Mouse (Mus musculus) CD4-positive helper T cell, adult 2 months (primary cell): ENCODE data around the gene Pip5k1b.

ENCODE experiments used
- DNase-seq: peaks from one replicate; pipeline ENCODE4 v3.0.0-alpha.2; 2012; ENCODE audit warnings: low read depth, missing footprints, low spot score

The Pip5k1b gene

GRCm38 (mm10) chr19:24307271-24308221 lies 248.1 kb downstream of the Pip5k1b start:
- no peak for DNase-seq

DNA sequence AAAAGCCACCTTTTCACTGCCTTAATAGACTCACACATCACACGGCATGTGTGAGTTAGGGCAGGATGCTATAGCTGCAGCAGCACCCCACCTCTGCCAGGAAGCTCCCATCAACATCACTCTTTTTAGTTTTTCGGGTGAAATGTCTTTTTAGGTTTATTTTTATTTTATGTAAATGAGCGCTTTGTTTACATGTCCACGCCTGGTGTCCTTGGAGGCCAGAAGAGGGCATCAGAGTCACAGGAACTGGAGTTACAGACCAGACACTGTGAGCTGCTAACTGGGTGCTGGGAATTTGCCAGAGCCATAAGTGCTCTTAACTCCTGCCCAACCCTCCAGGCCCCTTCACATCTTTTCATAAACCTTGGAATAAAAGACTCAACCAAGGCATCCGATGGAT lies 249.3 kb downstream of the Pip5k1b start:
- no peak for DNase-seq

GRCm38 (mm10) chr19:24302198-24302597 lies 253.5 kb downstream of the Pip5k1b start:
- no peak for DNase-seq

DNA sequence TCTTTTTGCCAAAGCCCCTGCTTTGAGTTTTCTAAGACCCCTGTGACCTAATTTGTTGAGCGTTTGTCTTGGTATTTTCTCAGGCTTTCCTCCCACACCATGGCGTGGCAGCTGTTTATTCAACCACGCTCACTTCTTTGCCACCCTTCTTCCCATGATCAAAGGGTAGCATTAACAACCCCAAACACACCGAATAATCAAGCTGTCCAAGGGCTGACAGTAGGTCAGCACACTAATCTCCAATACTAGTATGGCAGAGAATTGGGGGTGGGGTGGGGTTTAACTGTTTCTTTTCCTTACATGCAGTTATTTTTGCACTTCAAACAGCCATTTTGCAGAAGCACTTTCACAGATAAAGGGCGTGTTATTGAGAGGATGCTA lies 253.9 kb downstream of the Pip5k1b start:
- DNase-seq: no peak

GRCm38 (mm10) chr19:24300994-24301767 lies 254.5 kb downstream of the Pip5k1b start:
- DNase-seq: peak; percentile 75

GRCm38 (mm10) chr19:24293537-24293936 lies 262.1 kb downstream of the Pip5k1b start:
- DNase-seq: no peak

DNA sequence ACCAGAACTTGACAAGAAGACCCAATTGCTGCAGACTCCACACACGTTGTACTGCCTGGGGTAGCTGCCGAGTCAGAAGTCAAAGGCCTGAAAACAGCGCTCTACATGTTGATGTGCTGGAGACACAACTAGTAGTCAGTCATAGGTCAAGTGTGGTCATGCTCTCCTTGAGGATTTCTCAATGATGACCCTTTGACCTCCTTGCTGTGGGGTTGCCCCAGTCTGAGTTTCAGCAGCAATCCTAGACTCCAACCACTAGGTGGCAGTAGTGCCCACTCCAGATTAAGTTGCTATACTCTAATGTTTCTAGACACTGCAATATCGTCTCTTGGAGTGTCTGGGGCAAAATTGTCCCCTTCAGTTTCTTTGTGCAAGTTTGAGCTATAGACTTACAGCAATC lies 271.5 kb downstream of the Pip5k1b start:
- peak; percentile 62 for DNase-seq

DNA sequence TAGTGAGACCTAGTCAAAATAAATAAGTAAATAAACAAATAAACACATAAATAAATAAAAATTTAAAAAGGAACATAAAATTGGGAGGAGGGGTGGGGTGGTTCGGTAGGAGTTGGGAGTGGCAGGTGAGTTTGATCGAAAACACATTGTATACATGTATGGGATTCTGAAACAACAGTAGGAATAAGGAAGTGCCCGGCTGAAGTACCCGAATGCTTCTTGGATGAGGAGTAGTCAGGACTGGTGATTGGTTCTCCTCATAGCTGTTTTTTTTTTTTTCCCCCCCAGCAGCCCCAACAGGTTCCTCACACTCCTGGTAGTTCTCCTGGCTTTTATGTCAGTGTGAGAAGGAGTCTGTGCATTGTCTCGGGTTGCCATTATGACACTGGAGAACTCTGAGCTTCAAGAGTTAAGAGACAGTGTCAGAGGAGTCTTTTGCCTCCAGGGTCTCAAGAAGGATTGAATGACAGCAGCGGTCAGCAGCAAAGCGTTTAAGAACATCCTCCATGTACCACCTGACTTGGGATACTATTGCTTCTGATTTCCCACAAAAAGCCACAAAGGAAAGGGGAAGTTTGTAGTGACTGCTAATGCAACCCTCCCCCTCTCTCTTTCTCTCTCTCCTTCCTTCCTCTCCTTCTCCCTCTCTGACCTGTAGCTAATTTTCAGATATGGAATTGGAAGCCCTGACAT lies 274.2 kb downstream of the Pip5k1b start:
- no peak for DNase-seq

DNA sequence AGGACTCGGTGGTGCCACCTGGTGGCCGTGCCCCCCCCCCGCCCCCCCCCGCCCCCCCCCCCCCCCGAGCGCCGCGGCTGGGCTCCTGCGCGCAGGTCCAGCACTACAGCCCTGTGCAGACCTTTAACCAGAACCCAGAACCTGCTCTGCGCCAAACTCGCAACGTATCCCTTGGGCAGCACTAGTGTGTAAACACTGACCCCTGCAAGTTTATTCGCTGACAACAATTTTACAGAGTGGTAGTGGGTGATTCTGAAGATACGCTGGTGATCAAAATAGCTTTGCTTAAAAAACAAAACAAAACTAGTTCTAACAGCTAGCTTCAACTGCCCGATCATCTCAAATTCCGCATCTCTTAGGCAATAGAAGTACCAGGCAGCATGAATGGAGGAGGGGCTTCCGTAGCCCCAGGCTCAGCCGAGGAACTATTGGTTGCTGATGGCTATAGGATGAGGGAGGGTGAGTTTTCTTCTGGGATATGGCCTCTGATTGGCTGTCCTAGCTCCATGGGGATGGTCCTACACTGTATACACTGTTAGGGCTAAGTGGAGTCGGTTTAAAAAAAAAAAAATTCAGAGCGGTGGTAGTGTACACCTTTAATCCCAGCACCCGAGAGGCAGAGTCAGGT lies 275.0 kb downstream of the Pip5k1b start, which contains the start of gene Fxn:
Fxn (minus strand) TSS at position 5 of the 628 bp plus-strand sequence.
- DNase-seq: peak; percentile 80

GRCm38 (mm10) chr19:24279706-24280600 lies 275.7 kb downstream of the Pip5k1b start:
- DNase-seq: peak; percentile 94

- DNase-seq: no peak
Observed at GRCm38 (mm10) chr19:24278859-24279258, 276.8 kb downstream of the Pip5k1b start.

DNA sequence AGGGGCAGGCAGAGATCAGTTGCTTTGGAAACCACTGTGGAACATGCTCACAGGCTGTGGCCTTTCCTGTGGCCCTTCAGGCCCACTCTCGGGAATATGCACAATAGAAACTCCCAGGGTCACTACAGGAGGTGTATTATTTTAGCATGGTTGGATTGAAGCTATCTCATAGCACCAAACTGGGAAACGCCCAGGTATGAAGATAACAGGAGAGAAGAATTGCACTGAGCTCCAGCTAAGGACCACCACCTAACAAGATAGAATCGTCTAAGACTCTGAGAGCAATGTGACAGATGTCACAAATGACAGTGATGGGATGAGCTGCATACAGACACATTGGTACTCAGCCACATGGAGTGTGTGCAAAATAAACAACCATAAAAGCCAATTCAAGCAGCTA lies 281.4 kb downstream of the Pip5k1b start:
- no peak for DNase-seq

DNA sequence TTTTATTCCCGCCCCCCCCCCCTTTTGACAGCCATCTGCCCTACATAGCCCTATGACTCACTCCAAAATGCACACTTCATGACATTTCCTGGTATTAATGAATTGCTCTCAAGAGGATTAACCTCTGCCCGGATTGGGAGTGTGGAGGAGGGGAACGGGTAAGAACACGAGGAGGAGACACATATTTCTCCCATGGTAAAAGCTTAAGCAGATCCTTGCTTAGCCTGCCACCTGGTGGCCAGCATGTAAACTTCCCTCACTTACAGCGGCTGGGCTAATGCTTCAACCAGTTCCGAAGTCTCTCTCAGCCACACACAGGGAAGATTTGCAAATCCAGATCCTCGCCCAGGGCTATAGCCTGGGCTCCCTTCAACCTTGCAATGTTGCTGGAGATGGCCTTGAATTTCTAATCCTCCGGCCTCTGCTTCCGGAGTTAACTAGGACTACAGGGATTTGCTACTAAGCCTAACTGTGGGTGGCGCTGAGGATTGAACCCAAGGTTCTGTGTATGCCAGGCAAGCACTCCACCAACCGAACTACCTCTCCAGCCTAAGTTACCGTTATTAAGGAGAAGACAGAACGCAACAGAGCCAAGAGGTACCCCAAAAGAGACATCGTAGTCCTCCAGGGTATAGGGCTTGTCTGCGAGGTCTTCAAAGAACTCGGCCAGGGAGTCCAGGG lies 283.8 kb downstream of the Pip5k1b start:
- peak; percentile 78 for DNase-seq

DNA sequence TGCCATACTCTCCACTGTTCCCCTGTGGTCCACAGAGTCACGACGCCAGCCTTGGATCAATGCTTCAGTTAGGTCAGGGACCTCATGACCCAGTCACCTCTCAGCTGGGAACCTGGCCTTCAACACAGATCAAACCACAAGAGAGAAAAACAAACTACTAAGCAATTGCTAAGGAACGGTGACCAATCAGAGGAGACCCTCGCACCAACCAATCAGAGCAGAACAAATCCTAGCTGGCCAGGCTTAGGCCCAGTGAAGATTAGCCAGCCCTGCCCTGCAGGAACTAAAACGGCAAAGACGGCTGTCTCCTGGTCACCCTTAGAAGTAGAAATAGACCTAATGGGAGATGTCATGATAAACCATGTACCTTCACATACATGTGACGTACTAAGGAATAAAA lies 284.3 kb downstream of the Pip5k1b start:
- no peak for DNase-seq

- DNase-seq: no peak
Observed at GRCm38 (mm10) chr19:24268531-24268930, 287.1 kb downstream of the Pip5k1b start.

DNA sequence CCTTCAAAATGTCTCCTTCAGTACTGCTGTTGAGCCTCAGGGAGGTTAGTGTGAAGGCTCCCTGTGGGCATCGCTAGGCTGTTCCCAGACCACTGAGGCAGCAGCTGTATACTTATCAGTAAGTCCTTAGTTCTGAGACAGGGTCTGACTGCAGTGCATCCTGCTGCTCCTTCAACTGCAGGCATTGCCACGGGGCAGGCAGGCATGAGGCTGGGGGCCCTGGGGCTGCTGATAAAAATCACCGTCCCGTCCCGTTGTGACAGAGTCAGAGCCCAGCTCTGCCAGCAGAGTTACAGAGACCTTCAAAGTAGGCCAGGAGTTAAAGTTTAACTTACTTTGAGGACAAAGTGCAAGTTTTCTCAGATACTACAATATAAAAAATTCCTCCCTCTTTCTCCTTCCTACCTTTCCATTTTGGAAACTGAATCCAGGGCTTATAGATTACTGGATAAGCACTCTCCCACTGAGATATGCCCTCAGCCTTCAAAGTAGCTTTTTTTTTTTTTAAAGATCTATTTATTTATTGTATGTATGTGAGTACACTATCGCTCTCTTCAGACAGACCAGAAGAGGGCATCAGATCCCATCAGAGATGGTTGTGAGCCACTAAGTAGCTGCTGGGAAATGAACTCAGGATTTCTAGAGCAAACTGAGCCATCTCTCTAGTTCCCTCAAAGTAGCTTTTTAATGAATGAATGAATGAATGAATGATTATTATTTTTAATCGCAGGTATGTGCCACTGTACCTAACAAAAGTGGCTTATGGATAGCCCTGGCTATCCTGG lies 289.4 kb downstream of the Pip5k1b start:
- no peak for DNase-seq

DNA sequence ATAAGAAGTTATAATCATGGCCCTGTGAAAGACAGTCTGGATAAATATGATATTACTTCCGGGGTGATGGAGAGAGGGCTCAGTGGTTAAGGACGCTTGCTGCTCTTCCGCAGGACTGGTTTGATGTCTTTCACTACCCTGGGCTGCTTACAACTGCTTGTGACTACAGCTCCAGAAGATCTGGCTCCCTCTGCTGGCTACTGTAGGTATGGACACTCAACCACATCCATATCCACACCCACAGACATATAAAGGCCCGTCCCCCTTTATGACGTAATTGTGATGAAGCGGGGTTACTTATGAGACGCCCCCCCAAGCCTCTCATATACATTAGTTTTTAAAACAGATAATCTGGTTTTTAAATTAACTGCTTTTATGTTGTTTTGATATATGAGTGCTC lies 290.7 kb downstream of the Pip5k1b start:
- peak; percentile 87 for DNase-seq

DNA sequence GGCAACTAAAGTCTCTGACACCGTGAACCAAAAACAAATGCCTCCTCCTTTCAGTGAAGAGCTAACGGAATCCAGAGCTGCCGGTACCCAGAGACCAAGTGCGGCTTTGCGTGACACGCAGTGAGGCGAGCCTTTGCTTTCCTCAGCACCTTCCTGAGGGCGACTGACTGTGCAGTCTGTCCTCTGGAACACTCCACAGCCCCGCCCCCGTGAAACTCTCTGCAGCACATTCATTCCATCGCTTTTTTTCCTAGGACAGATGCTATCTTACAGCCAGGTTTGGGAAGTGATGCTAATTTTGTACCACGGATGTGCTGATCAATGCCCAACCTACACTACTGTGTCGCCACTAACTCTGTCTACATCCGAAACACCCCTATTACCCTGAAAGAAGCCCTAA lies 292.9 kb downstream of the Pip5k1b start:
- DNase-seq: no peak
